Comparison of ENCODE assay signal across 16 mouse cellular contexts in the genomic region with DNA sequence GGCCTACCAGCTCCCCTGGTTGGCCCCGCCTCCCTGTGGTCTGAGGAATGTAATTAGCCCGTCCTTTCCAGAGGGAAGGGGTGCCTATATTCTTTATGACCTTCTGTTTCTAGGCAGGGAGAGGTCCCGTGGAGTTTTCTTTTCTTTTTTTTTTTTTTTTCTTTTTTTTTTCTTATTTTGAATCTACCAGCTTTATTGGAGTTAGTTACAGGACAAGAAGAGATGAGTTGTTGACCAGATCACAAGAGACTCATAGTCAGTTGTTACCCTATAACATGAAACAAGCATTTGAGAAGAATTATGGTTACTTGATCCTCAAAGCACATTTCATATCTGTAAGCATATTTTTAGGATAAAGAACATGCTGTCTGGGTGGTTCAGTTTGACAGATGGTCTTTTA.
"Had no signal": no experiment of that assay in that cellular context is flagged by ENCODE, and none has a peak within 500 bp of the region (broad histone marks: within the 10 kb centered on the region; RNA-seq: fewer than 3 reads in every experiment).

No protein-coding gene starts in this region.

- H3K9ac ChIP-seq: neural tube, embryonic 13.5 days; neural tube, embryonic 15.5 days; stomach, embryonic 15.5 days had no signal

- DNase-seq: retina, postnatal 1 day; right cerebral cortex, adult 18-20 months; right cerebral cortex, postnatal 14 days; right cerebral cortex, postnatal 25 days; right cerebral cortex, postnatal 4 days; spleen, adult 18-20 months; thymus, adult 18-20 months; thymus, adult 2 months; thymus, postnatal 14 days; thymus, postnatal 25 days; thymus, postnatal 36 days; thymus, postnatal 4 days had no signal

- H3K9me3 ChIP-seq: neural tube, embryonic 13.5 days; neural tube, embryonic 15.5 days; stomach, embryonic 15.5 days had no signal

- H3K36me3 ChIP-seq: neural tube, embryonic 13.5 days; neural tube, embryonic 15.5 days; stomach, embryonic 15.5 days had no signal

- H3K4me3 ChIP-seq: neural tube, embryonic 13.5 days; neural tube, embryonic 15.5 days; stomach, embryonic 15.5 days had no signal

- H3K27ac ChIP-seq: neural tube, embryonic 13.5 days; neural tube, embryonic 15.5 days; stomach, embryonic 15.5 days; stomach, postnatal 0 days had no signal

- H3K4me1 ChIP-seq: neural tube, embryonic 13.5 days; neural tube, embryonic 15.5 days; stomach, embryonic 15.5 days had no signal
